Mouse (Mus musculus): Measurements from ENCODE around the gene Cmpk2.

DNA sequence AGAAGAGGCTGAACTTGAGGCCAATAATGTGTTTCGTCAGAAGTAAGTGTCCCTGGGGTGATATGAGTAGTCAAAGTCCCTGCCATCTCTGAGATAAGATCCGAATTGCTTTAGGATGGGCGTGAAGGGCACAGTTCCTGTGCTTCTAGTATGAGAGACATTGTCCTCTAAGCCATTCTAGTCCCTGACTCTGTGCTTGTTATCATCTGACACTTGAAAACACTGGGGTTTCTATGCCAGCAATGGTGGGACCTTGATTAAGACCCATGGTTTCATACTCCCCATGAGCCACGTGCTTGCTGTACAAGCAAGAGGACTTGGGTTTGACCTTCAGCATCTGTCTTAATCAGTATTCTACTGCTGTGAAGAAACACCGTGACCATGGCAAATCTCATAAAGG, 8.2 kb downstream of the Cmpk2 start:
- no peak for TF ChIP-seq CTCF (IDR thresholded peaks at IDR 0.05; ENCODE audit: extremely low read depth, insufficient read depth, insufficient read length, insufficient replicate concordance)
- no peak for TF ChIP-seq POLR2A (IDR thresholded peaks at IDR 0.05; ENCODE audit: low read depth, low read length)
